Mouse (Mus musculus) heart, embryonic 13.5 days (tissue): ENCODE results near the gene Ube2f. TPM values are rescaled to one million over a fixed set of nuclear protein-coding genes. Genes with fewer than 3 reads are reported as not detected.

Source experiments
- ATAC-seq: fragments of 200-750 bp; cut with Nextera tagmentation; 2 replicates; pipeline ENCODE4 v1.8.0; 2017; ENCODE audit warnings: moderate TSS enrichment; ENCODE audit not compliant: insufficient number of reproducible peaks, low FRiP score, low TSS enrichment; ENCODE audit errors: extremely low read depth
- H3K27ac ChIP-seq: fragments of 300-500 bp; sonication (generic); replicated peaks from 2 replicates; pipeline ENCODE4 v1.5.1; 2015; ENCODE audit warnings: moderate library complexity, mild to moderate bottlenecking, inconsistent platforms
- H3K27me3 ChIP-seq: fragments of 300-500 bp; sonication (generic); replicated peaks from 2 replicates; pipeline ENCODE4 v1.6.1; 2015; ENCODE audit warnings: mild to moderate bottlenecking, inconsistent platforms
- H3K36me3 ChIP-seq: fragments of 300-500 bp; sonication (generic); 2 replicates; pipeline ENCODE4 v1.6.1; 2015; ENCODE audit warnings: mild to moderate bottlenecking, inconsistent platforms
- H3K4me1 ChIP-seq: fragments of 300-500 bp; sonication (generic); 2 replicates; pipeline ENCODE4 v1.6.1; 2015; ENCODE audit warnings: inconsistent platforms
- H3K4me2 ChIP-seq: fragments of 300-500 bp; sonication (generic); 2 replicates; pipeline ENCODE4 v1.6.1; 2015; ENCODE audit warnings: inconsistent platforms, mild to moderate bottlenecking, moderate library complexity
- H3K4me3 ChIP-seq: fragments of 300-500 bp; sonication (generic); 2 replicates; pipeline ENCODE4 v1.5.1; 2015; ENCODE audit warnings: moderate library complexity, mild to moderate bottlenecking, inconsistent platforms
- H3K9ac ChIP-seq: fragments of 300-500 bp; sonication (generic); 2 replicates; pipeline ENCODE4 v1.6.1; 2015; ENCODE audit warnings: inconsistent platforms, mild to moderate bottlenecking, moderate library complexity
- H3K9me3 ChIP-seq: fragments of 300-500 bp; sonication (generic); 2 replicates; pipeline ENCODE4 v1.6.1; 2016; ENCODE audit warnings: inconsistent platforms
- WGBS: fragments of 180-500 bp; shearing (Covaris S2); methylation state at CpG from one replicate; pipeline ENCODE4 v1.1.7; 2015; ENCODE audit warnings: mixed read lengths; 5-methylcytosine and 5-hydroxymethylcytosine counted together
- polyA plus RNA-seq: library from polyadenylated mRNA; unstranded; fragments of >200 nt; fragmentation: Nextera tagmentation; extraction: Ambion mirVana; gene quantifications from 2 replicates; pipeline ENCODE4 v1.2.1, GENCODE M21; 2015

Gene Ube2f
- 61.2 and 64.8 TPM in 2 replicates for polyA plus RNA-seq

DNA sequence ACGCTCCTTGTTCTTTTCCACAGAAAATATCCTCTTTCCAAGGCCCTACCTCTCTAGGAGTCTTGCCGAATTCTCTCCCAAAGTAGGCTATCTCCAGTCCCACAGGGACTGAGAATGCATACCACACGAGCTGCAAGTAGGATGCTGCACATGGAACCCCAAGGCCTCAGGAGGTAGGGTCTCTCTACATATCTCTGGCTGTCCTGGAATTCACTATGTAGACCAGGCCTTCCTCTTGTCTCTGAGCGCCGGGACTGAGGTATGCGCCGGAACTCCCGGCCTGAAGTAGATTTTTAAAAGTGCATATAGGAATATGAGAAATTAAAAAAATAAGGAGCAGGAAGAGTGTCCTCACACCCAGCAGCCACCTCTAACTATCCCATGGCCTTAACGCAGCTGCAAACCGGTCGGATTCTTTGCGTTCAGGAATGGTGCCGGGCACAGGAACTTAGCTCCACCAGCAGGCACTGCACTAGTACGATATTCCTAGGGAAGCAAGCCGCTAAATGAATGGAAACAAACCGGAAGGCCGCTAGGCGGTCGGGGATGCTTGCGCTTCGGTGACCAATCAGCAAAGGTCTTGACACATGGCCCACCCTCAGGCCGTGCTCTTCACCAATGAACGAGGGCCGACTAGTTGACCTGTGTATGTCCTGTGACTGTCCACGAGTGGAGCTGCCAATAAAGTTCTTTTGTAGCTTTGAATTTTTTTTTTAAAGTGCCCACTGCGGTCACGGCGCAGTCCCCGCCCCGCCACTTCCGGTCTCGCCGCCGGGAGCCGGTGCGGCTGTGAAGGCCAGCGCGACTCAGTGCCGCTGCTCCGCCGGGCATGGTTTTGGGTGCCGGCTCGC, at the start of gene Ube2f:
TSS of gene Ube2f (plus strand) at position 741 of the 851 bp plus-strand sequence.
- peak within 1 kb of the TSS; percentile 94 for H3K4me2 ChIP-seq
- H3K4me1 ChIP-seq, result peaks cover 41% of the 10 kb centered on the region
- under 1% methylated on average over 43 of the region's 43 CpGs for WGBS
- peak; percentile 98 for ATAC-seq
- peak within 1 kb of the TSS; percentile 99 for H3K9ac ChIP-seq
- peak within 1 kb of the TSS; percentile 99 for H3K4me3 ChIP-seq
- no peaks in the 10 kb centered on the region for H3K27me3 ChIP-seq
- H3K36me3 ChIP-seq, result peaks cover 7% of the 10 kb centered on the region
- H3K9me3 ChIP-seq, result no peaks in the 10 kb centered on the region
- H3K27ac ChIP-seq, result peak within 1 kb of the TSS; percentile 87

DNA sequence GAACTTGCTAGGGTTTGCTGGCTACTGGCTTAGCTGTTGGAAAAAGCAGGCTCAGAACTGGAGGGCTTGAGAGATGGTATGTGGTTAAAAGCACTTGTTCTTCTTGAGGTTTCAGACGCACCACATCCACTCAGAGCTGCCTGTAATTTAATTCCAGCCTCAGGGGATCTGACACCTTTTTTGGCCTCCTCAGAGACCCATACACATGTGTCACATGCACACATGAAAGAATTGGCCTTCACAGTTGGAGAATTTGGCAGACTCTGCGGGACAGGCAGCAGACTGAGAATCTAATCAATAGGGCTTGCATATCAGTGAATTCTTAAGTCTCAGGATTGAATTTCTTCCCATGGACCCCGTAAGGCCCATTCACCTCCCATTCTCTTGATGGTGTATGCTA, 49.0 kb upstream of the Ube2f start:
- Histone ChIP-seq H3K4me1 (peaks cover 12% of the 10 kb centered on the region), H3K36me3 (peaks cover 5% of the 10 kb centered on the region), H3K27me3 (no peaks in the 10 kb centered on the region), H3K4me3 (no peak overlapping the region), H3K4me2 (no peak overlapping the region), H3K9ac (peak overlapping the region; percentile 5; the same call in 1 of the 2 replicates), H3K27ac (no peak overlapping the region), H3K9me3 (no peaks in the 10 kb centered on the region)
- no peak for ATAC-seq
- 33% methylated on average over 3 of the region's 3 CpGs for whole genome bisulfite sequencing

DNA sequence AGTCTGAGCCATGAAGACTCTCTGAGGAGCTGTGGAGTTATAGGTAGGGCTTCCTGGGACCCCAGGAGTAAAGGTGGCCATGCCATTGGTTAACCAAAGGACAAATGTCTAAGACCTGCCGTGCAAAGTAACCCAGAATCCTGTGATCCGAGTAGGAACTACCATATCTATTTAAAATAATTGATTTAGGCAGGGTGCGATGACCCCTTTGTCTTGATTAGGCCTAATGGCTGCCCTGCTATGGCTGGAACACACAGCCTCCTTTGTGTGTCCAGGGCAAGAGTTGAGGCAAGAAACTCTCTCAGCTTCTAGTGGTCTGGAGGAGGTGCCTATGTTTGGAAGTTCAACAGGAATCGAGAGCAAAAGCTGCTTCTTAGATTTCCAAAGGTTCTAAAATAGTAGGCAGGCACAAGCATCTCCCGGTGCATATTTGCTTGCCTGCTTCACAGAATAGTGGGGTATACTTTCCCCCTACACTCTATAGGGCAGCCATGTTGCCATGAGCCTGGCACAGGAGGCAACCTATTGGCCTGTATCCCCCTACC, 45.8 kb upstream of the Ube2f start:
- Histone ChIP-seq H3K9me3 (no peaks in the 10 kb centered on the region), H3K27me3 (no peaks in the 10 kb centered on the region), H3K4me2 (no peak overlapping the region), H3K4me3 (no peak overlapping the region), H3K9ac (no peak overlapping the region), H3K27ac (no peak overlapping the region), H3K4me1 (peaks cover 24% of the 10 kb centered on the region), H3K36me3 (peaks cover 3% of the 10 kb centered on the region)
- ATAC-seq, result no peak
- 75% methylated on average over 5 of the region's 5 CpGs for WGBS

DNA sequence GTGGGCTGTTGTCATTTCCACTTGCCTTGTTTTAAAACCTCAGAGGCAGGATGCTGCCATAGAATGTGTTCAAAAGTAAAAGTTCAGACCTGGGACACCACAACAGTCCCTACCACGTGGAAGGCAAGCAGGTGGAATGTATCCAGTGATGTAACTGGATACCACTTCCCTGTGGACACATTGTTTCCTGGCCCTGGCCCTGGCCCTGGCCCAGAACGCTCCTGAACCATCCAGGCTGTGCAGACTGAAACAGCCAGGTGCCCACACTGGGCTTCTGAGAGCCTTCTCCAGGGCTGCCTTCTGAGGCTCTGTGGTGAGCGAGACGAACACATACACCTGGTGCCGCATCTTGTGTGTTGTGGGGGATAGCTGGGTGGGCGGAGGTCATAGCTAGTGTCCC, 44.5 kb upstream of the Ube2f start:
- Histone ChIP-seq H3K9ac (no peak overlapping the region), H3K9me3 (no peaks in the 10 kb centered on the region), H3K4me1 (peaks cover 35% of the 10 kb centered on the region), H3K4me3 (no peak overlapping the region), H3K27ac (no peak overlapping the region), H3K27me3 (no peaks in the 10 kb centered on the region), H3K4me2 (no peak overlapping the region), H3K36me3 (no peaks in the 10 kb centered on the region)
- 76% methylated on average over 6 of the region's 6 CpGs for WGBS
- ATAC-seq, result no peak

DNA sequence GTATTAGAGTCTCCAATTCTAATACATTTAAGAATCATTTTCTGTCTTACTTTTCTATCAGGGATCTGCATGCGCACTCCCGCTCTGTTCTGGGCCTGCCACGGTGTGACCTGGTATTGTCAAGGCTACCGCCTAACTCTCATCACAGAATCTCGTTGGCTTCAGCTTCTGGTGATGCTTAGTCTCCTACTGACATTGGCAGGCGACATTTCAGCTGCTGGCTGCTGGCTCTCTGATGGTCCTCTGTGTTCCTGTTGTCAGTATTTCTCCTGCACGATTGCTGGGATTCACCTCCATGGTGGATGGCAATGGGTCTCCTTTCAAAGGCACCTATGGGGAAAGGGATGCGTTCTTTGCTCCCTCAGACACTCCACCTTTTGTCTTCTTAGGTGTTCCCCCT, 43.8 kb upstream of the Ube2f start:
- Histone ChIP-seq H3K4me3 (no peak overlapping the region), H3K4me1 (peaks cover 36% of the 10 kb centered on the region), H3K27ac (no peak overlapping the region), H3K27me3 (no peaks in the 10 kb centered on the region), H3K9ac (no peak overlapping the region), H3K4me2 (no peak overlapping the region), H3K36me3 (no peaks in the 10 kb centered on the region), H3K9me3 (no peaks in the 10 kb centered on the region)
- 71% methylated on average over 8 of the region's 8 CpGs for WGBS
- ATAC-seq, result no peak

DNA sequence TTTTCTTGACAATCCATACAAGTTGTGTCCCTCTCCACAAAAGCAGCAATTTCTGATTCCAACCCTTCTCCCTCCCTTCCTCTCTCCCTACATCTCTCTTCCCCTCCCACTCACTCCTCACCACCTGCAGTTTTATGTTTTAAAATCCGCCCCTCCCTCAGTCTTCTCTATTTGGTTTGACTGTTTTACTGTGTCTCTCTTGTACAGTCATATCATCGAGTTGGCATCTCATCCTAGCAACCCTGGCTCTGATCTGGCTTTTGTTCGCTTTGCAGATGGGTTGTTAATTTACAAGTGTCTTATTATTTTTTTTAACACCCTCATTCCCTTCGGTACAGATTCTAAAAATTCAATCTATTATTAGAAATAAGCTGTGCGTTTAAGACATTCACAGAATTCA, 43.2 kb upstream of the Ube2f start:
- Histone ChIP-seq H3K27ac (no peak overlapping the region), H3K36me3 (no peaks in the 10 kb centered on the region), H3K27me3 (no peaks in the 10 kb centered on the region), H3K9ac (no peak overlapping the region), H3K4me2 (no peak overlapping the region), H3K4me3 (no peak overlapping the region), H3K4me1 (peaks cover 41% of the 10 kb centered on the region), H3K9me3 (no peaks in the 10 kb centered on the region)
- WGBS, result 65% methylated on average over 5 of the region's 5 CpGs
- no peak for ATAC-seq

DNA sequence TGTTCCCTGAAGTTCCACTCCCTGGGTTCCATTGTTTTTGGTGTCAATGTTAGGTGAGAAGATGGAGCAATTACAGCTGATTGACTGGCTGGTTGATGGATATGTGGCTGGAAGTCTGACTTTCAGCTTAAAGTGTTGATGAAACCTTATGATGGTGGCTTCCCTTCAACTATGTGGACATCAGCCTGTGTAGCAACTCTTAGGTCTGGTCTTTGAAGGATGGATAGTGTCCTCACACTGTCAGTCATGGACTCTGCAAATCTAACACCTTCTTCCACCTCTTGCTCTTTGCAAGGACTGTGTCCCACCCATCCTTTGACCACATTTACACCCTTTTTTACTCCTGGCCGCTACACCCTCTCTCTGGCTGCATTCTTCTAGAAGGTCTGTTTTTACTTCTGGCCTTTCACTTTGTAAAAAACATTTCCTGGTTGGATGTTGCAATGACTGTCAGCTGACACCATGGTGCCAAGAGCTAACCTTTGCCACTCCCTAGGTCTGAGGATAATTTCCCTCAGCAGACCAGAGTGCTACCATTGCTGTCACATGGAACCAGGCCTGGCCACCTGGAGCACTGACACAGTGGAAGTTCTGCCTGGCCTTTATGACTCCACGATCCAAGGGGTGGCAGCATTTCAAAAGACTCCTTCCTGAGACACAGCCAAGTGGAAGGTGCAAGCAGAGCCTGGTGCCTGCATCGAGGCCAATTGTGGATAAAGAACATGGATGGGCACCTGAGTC, 42.6 kb upstream of the Ube2f start:
- Histone ChIP-seq H3K9ac (no peak overlapping the region), H3K9me3 (no peaks in the 10 kb centered on the region), H3K4me1 (peaks cover 43% of the 10 kb centered on the region), H3K4me2 (no peak overlapping the region), H3K27ac (no peak overlapping the region), H3K4me3 (no peak overlapping the region), H3K27me3 (no peaks in the 10 kb centered on the region), H3K36me3 (no peaks in the 10 kb centered on the region)
- ATAC-seq, result no peak
- 75% methylated on average over 3 of the region's 3 CpGs for WGBS

DNA sequence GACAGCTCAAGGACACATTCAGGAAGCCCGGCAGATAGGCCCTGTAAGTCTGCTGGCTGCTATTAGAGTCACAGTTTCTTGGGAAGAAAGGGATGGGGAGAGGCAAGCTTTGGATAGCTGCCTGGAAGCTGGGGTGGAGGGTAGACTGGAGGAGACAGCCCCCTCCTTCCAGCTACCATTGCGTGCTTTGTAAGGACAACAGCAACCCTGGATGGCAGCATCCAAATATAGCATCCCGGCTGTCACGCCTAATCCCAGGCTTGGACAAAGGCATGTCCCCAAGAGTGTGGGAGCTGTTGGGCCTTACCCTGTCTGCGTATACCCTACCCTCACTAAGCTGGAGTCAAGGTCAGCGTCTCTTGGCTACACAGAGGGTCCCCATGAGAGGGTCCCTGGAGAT, 40.8 kb upstream of the Ube2f start:
- WGBS, result 41% methylated on average over 6 of the region's 6 CpGs

DNA sequence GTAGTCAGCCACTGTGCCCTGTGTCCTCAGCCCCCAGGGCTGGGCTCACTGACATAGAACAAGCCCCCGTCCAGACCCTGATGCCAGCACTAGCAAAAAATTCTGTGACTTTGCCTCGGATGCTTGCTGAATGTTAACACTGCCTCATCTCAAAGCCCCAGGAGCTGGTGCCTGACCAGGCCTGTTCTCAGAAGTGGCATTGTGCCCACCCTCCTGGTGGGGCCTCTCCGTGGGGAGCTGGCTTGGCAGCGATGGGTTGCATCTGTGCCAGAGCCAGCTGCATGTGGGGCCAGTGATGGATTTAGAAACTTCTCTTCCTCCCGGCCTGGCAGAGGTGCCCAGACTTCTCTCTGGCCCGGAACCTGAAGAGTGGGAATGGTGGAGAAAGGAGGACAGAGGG, 40.3 kb upstream of the Ube2f start:
- peak overlapping the region; percentile 74 for H3K9ac ChIP-seq
- H3K27ac ChIP-seq, result peak overlapping the region; percentile 93
- H3K27me3 ChIP-seq, result no peaks in the 10 kb centered on the region
- WGBS, result 59% methylated on average over 6 of the region's 6 CpGs
- no peak overlapping the region for H3K4me3 ChIP-seq
- no peak overlapping the region for H3K4me2 ChIP-seq
- no peaks in the 10 kb centered on the region for H3K9me3 ChIP-seq
- no peak for ATAC-seq
- peaks cover 56% of the 10 kb centered on the region for H3K4me1 ChIP-seq
- H3K36me3 ChIP-seq, result no peaks in the 10 kb centered on the region

More for the DNA sequence above, 40.8 kb upstream of the Ube2f start:
- H3K36me3 ChIP-seq, result no peaks in the 10 kb centered on the region
- ATAC-seq, result peak; percentile 37; the same call in 1 of the 2 replicates
- peak overlapping the region; percentile 93 for H3K27ac ChIP-seq
- no peak overlapping the region for H3K4me3 ChIP-seq
- H3K27me3 ChIP-seq, result no peaks in the 10 kb centered on the region
- H3K4me2 ChIP-seq, result no peak overlapping the region
- peaks cover 55% of the 10 kb centered on the region for H3K4me1 ChIP-seq
- peak overlapping the region; percentile 74 for H3K9ac ChIP-seq
- no peaks in the 10 kb centered on the region for H3K9me3 ChIP-seq

DNA sequence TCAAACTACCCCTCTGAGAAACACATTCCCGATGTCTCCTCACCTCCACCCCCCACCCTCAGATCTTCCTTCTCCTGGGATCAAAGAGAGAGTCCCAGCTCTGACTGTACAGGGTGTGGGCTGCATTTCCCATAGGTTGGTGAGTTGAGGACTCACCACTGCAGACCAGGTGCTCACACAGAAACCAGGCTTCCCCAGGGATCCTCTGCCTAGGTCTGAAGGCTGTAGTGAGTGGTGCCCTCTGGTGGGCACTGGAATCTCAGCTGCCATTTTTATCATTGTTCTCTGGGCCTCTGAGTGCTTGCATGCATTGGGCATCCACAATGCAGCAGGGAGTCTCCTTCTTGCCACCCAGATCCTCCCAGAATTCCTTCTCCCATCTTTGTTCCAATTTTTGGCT, 39.0 kb upstream of the Ube2f start:
- WGBS, result 60% methylated on average over 1 of the region's 1 CpGs
- peak; percentile 28; the same call in 1 of the 2 replicates for ATAC-seq
- Histone ChIP-seq H3K36me3 (no peaks in the 10 kb centered on the region), H3K4me3 (no peak overlapping the region), H3K27me3 (no peaks in the 10 kb centered on the region), H3K4me2 (no peak overlapping the region), H3K9me3 (no peaks in the 10 kb centered on the region), H3K27ac (peak overlapping the region; percentile 93), H3K9ac (no peak overlapping the region), H3K4me1 (peaks cover 70% of the 10 kb centered on the region)

DNA sequence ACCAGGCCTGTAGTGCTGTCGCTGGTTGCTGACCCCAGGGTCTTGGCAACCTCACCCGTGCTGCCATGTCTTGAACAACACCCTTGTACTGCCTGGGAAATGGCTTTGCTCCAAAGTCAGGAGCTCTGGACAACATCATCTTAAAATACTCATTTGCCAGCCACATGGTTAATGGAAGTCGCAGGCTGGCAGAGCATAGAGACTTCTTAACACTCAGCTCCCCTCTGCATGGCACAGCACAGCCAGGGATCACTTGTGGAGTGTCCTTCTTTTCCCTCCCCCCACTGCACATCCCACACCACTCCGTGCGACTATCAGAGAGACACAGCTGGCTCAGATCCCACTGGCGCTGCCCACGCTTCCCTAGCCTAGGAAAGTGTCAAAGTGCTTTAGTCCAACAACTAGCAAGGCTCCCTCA, 38.5 kb upstream of the Ube2f start:
- no peak; the same call in 1 of the 2 replicates for ATAC-seq
- 30% methylated on average over 7 of the region's 7 CpGs for WGBS
- no peaks in the 10 kb centered on the region for H3K27me3 ChIP-seq
- no peaks in the 10 kb centered on the region for H3K9me3 ChIP-seq
- no peak overlapping the region for H3K4me2 ChIP-seq
- H3K27ac ChIP-seq, result peak overlapping the region; percentile 93
- no peaks in the 10 kb centered on the region for H3K36me3 ChIP-seq
- peaks cover 75% of the 10 kb centered on the region for H3K4me1 ChIP-seq
- no peak overlapping the region for H3K4me3 ChIP-seq
- H3K9ac ChIP-seq, result peak overlapping the region; percentile 66
